Mouse (Mus musculus): Measurements from ENCODE around the gene Ap3m1.

GRCm38 (mm10) chr14:21018977-21019376, 33.3 kb downstream of the Ap3m1 start:
- peak; percentile 73 for TF ChIP-seq CTCF (IDR thresholded peaks at IDR 0.05)
- TF ChIP-seq POLR2A (IDR thresholded peaks at IDR 0.05; ENCODE audit: insufficient read depth, low read depth, low read length): no peak
- no peak for TF ChIP-seq EP300 (IDR thresholded peaks at IDR 0.05; ENCODE audit: insufficient read depth, low read depth, low read length)

Data from heart, adult 2 months (tissue).